Mouse (Mus musculus) liver, embryonic 15.5 days (tissue): ENCODE results near the gene Rufy3. TPM values are rescaled to one million over a fixed set of nuclear protein-coding genes. Genes with fewer than 3 reads are reported as not detected.
"Not testable (repeated sequence)": the region's sequence is repeated elsewhere in the genome, so short reads cannot be mapped to it uniquely, and the experiment has no call there.

ENCODE experiments used
- ATAC-seq: fragments of 200-750 bp; cut with Nextera tagmentation; 2 replicates; pipeline ENCODE4 v1.8.0; 2017; ENCODE audit warnings: moderate number of reproducible peaks, mild to moderate bottlenecking, moderate library complexity; ENCODE audit not compliant: insufficient read depth
- H3K27ac ChIP-seq: fragments of 300-500 bp; sonication (generic); replicated peaks from 2 replicates; pipeline ENCODE4 v1.5.1; 2015; ENCODE audit warnings: mild to moderate bottlenecking, inconsistent platforms
- H3K27me3 ChIP-seq: fragments of 300-500 bp; sonication (generic); 2 replicates; pipeline ENCODE4 v1.6.1; 2015; ENCODE audit warnings: mild to moderate bottlenecking, inconsistent platforms
- H3K36me3 ChIP-seq: fragments of 300-500 bp; sonication (generic); replicated peaks from 2 replicates; pipeline ENCODE4 v1.6.1; 2015; ENCODE audit warnings: moderate library complexity, mild to moderate bottlenecking, inconsistent platforms
- H3K4me1 ChIP-seq: fragments of 300-500 bp; sonication (generic); replicated peaks from 2 replicates; pipeline ENCODE4 v1.6.1; 2015; ENCODE audit warnings: inconsistent platforms
- H3K4me2 ChIP-seq: fragments of 300-500 bp; sonication (generic); 2 replicates; pipeline ENCODE4 v1.6.1; 2015; ENCODE audit warnings: moderate library complexity, mild to moderate bottlenecking, inconsistent platforms
- H3K4me3 ChIP-seq: fragments of 300-500 bp; sonication (generic); replicated peaks from 2 replicates; pipeline ENCODE4 v1.5.1; 2015; ENCODE audit warnings: mild to moderate bottlenecking, inconsistent platforms
- H3K9ac ChIP-seq: fragments of 300-500 bp; sonication (generic); 2 replicates; pipeline ENCODE4 v1.6.1; 2015; ENCODE audit warnings: moderate library complexity, mild to moderate bottlenecking, inconsistent platforms
- H3K9me3 ChIP-seq: fragments of 300-500 bp; sonication (generic); replicated peaks from 2 replicates; pipeline ENCODE4 v1.6.1; 2016; ENCODE audit warnings: inconsistent platforms
- WGBS: fragments of 180-500 bp; shearing (Covaris S2); methylation state at CpG from one replicate; pipeline ENCODE4 v1.1.7; 2015; ENCODE audit warnings: mixed read lengths; ENCODE audit not compliant: insufficient replicate concordance; 5-methylcytosine and 5-hydroxymethylcytosine counted together
- polyA plus RNA-seq: library from polyadenylated mRNA; unstranded; fragments of >200 nt; fragmentation: Nextera tagmentation; extraction: Ambion mirVana; gene quantifications from 2 replicates; pipeline ENCODE4 v1.2.1, GENCODE M21; 2015

Gene Rufy3
- polyA plus RNA-seq: 4.5 and 5.6 TPM in 2 replicates

DNA sequence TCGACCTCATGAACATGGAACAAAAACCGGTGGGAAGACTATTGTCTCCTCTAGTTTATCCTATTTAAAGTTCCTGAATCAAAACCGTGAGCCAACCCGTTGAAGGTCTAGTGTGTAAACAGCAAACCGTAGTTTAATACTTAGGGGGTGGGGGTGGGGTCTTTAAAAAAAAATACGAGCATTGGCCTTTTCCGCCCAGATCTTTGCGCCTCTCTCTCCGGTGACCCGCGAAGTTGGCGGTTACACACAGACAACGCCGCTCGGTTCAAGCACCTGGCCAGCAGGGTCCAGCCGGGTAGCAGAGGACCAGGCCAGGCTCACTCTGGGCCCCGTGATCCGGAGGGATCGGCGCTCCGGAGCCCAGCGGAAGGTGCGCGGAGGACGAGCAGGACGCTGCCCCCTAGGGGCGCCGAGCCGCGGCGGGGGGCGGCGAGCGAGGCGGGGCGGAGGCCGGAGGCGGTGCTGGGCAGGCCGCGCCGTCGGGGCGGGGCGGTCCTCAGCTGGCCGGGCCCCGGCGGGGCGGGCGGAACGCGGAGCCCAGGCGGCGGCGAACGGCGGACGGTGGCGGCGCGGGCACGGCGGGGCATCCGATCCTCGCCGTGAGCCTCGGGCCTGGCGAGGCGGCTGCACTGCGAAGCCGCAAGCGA, at the start of gene Rufy3:
Gene Rufy3, plus strand, starts transcription at position 540 of the 647 bp plus-strand sequence.
- H3K9ac ChIP-seq: peak within 1 kb of the TSS; percentile 75
- WGBS: under 1% methylated on average over 71 of the region's 71 CpGs
- peak within 1 kb of the TSS; percentile 80 for H3K4me3 ChIP-seq
- no peaks in the 10 kb centered on the region for H3K9me3 ChIP-seq
- peaks cover 28% of the 10 kb centered on the region for H3K27me3 ChIP-seq
- H3K36me3 ChIP-seq: no peaks in the 10 kb centered on the region
- H3K27ac ChIP-seq: peak within 1 kb of the TSS; percentile 81
- peaks cover 30% of the 10 kb centered on the region for H3K4me1 ChIP-seq
- H3K4me2 ChIP-seq: peak within 1 kb of the TSS; percentile 98
- ATAC-seq: peak; percentile 88

DNA sequence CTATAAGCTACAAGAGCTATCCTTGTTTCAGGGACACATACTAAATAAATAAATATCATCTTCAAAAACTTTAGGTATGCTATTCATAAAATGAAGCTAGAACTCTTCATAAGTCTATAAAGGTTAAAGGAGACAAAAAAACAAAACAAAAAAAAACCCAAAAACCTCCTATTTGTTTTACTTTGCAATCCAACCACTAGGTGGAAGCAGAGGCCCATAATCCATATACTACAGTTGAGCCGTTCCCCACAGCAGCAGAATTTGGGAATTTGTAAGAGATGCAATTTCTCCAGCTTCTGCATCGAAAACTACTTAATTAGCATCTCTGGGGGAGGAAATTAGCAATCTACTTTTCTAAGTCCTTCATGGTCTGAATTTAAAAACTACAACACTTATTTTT, 45.6 kb upstream of the Rufy3 start:
- Histone ChIP-seq H3K4me2 (no peak overlapping the region), H3K4me3 (no peak overlapping the region), H3K27me3 (no peaks in the 10 kb centered on the region), H3K4me1 (no peaks in the 10 kb centered on the region), H3K36me3 (no peaks in the 10 kb centered on the region), H3K9me3 (no peaks in the 10 kb centered on the region), H3K27ac (no peak overlapping the region), H3K9ac (no peak overlapping the region)
- no peak for ATAC-seq
- under 1% methylated on average over 2 of the region's 2 CpGs for WGBS

DNA sequence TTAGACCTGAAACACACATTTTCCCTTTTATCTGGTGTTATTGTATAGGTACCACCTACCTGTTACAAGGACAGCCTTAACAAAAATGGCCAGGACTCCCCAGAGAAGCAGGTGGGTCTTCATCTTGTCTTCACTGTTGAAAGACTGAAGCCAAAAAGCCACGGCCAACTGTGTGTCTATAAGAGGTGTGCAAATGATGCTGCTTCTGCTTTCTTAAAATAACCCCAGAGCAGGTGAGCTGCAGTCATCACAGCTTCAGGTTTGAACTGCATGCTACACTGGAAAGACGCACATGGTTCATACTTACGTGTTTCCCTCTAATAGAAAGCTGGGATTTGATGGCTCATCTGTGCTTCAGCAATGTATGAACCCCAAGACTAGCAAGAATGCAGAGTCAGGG, 37.2 kb upstream of the Rufy3 start, which contains the start of gene Jchain:
Gene Jchain, minus strand, starts transcription at position 235 of the 400 bp plus-strand sequence.
- H3K4me2 ChIP-seq: no peak within 1 kb of the TSS
- H3K9ac ChIP-seq: no peak within 1 kb of the TSS
- 67% methylated on average over 3 of the region's 3 CpGs for WGBS
- no peak within 1 kb of the TSS for H3K27ac ChIP-seq
- H3K4me3 ChIP-seq: no peak within 1 kb of the TSS
- H3K27me3 ChIP-seq: no peaks in the 10 kb centered on the region
- H3K4me1 ChIP-seq: no peaks in the 10 kb centered on the region
- ATAC-seq: no peak
- H3K36me3 ChIP-seq: no peaks in the 10 kb centered on the region
- H3K9me3 ChIP-seq: no peaks in the 10 kb centered on the region

DNA sequence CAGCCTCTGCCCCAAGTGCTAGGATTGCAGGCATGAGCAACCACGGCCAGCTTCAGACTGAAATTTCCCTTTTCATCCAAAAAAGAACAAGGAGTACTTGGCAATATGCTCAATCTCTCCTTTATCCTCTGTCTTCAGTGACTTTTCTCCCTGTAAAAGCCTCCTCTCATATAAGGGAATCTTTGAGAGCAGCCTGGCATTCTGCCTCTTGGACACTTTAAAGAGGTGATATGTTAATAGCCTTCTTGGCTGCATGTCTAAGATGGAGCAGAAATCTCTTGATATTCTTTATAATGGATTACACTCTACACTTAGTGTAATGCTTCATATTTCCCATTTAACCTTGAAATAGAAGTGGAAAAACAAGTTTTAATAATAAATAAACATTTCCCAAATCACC, 33.9 kb upstream of the Rufy3 start:
- Histone ChIP-seq H3K4me2 (no peak overlapping the region), H3K9ac (no peak overlapping the region), H3K27me3 (no peaks in the 10 kb centered on the region), H3K4me3 (no peak overlapping the region), H3K27ac (no peak overlapping the region), H3K4me1 (no peaks in the 10 kb centered on the region), H3K36me3 (no peaks in the 10 kb centered on the region), H3K9me3 (no peaks in the 10 kb centered on the region)
- 34% methylated on average over 1 of the region's 1 CpGs for WGBS
- no peak for ATAC-seq

DNA sequence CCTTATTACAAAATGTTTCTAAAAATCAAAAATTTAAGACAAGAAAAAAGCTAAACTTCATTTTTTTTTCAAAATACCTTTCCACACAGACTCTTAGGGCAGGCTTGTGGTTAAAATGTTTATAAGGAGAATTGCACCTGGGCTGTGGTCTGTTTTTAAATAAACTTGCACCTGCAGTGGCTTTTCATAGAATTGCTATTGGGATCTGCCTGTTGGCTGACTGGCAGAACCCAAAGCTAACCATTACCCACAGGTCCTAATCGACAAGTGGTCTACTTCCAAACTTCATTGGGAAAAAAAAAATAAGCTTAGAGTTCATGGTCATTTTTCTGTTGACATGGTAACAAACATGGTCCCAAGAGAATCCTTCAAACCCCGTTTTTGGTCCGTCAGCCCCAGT, 30.1 kb upstream of the Rufy3 start:
- Histone ChIP-seq H3K9ac (no peak overlapping the region), H3K27me3 (no peaks in the 10 kb centered on the region), H3K4me2 (no peak overlapping the region), H3K27ac (no peak overlapping the region), H3K4me1 (no peaks in the 10 kb centered on the region), H3K4me3 (no peak overlapping the region), H3K9me3 (no peaks in the 10 kb centered on the region), H3K36me3 (no peaks in the 10 kb centered on the region)
- WGBS: 62% methylated on average over 3 of the region's 3 CpGs
- ATAC-seq: no peak

DNA sequence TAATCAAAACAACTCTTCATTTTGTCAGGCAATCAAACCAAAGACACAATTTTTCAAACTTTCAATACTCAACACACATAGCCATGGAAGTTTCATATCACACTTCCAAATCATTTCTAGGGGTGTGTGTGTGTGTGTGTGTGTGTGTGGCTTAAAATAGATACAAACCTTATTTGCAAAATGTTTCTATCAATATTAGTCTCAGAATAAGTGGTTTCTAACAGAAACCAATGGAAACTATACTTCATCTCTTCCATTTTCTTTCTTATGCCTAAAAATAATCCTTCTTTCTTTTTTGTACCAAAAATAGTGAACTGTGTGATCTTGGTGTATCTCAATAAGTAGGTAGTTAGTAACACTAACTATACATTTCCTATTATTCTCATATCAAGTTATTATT, 24.0 kb upstream of the Rufy3 start:
- H3K27ac ChIP-seq: no peak overlapping the region
- H3K4me1 ChIP-seq: no peaks in the 10 kb centered on the region
- no peak overlapping the region for H3K4me3 ChIP-seq
- no peaks in the 10 kb centered on the region for H3K9me3 ChIP-seq
- H3K4me2 ChIP-seq: no peak overlapping the region
- H3K27me3 ChIP-seq: no peaks in the 10 kb centered on the region
- no peaks in the 10 kb centered on the region for H3K36me3 ChIP-seq
- no peak overlapping the region for H3K9ac ChIP-seq
- no peak for ATAC-seq

DNA sequence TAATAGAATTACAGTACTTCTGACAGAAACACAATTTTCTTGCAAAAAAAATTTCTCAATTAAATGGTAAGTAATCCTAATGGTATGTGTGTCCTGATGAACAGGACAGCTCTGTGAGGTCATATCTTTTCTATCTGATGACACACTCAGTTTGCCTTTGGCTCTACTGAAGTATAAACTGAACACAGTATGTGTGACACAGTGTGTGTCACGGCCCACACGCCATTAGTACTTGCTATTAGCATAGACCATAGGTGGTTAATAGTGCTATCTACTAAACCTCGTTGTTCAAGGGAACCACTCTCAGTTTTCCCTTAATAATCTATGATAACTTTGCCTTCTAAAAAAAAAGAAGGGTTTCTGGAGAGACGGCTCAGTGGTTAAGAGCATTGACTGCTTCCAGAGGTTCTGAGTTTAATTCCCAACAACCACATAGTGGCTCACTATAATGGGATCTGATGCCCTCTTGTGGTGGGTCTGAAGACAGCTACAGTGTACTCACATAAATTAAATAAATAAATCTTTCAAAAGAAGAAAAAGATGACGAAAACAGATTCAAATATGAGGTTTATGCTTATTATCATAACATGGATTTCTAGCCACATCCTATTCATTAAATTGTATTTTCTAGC, 22.1 kb upstream of the Rufy3 start:
- Histone ChIP-seq H3K27me3 (no peaks in the 10 kb centered on the region), H3K9me3 (no peaks in the 10 kb centered on the region), H3K9ac (no peak overlapping the region), H3K27ac (no peak overlapping the region), H3K4me3 (no peak overlapping the region), H3K4me1 (no peaks in the 10 kb centered on the region), H3K4me2 (no peak overlapping the region), H3K36me3 (no peaks in the 10 kb centered on the region)
- ATAC-seq: no peak
- 47% methylated on average over 5 of the region's 5 CpGs for WGBS

DNA sequence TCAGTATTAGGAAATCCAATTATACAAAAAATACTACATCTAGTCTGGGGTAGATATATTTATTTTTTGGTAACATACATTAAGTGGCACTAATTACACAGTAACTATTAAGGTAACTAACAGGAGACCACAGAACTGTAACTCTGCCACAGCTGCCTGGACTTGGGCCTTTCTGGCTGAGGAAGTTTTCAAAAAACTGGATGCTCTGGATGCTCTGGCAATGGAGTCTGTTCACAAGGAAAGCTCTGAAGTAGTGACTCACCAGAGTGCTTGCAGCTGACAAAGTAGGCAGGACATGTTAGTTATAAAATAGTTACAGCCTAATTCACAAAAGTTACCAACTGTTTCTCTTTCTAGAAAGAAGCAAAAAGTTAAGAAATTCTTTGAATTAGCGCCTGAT, 20.4 kb upstream of the Rufy3 start:
- not testable (repeated sequence) for H3K4me2 ChIP-seq, H3K4me1 ChIP-seq, H3K9ac ChIP-seq, H3K9me3 ChIP-seq, ATAC-seq, H3K27ac ChIP-seq, H3K4me3 ChIP-seq, H3K36me3 ChIP-seq, H3K27me3 ChIP-seq
- whole genome bisulfite sequencing: 56% methylated on average over 1 of the region's 1 CpGs

DNA sequence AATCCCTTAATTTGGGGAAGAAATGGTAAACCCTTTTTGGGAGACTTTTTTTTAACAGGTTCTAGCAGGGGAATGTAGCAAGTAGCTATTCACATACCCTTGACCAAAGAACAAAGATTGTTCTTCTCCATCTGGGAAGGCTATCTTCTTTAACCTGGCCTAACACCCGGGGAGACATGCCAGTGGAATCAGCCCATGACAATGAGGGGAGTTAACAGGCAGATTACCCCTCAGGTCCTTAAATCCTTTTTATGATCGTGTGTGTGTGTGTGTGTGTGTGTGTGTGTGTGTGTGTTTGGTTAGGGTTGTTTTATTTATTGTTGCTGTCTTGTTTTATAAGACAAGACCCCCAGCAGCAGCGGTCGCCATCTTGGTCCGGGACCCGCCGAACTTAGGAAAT, 19.3 kb upstream of the Rufy3 start:
- ATAC-seq: no peak
- H3K36me3 ChIP-seq: no peaks in the 10 kb centered on the region
- 77% methylated on average over 7 of the region's 7 CpGs for WGBS
- H3K9me3 ChIP-seq: no peaks in the 10 kb centered on the region
- H3K4me2 ChIP-seq: no peak overlapping the region
- H3K27me3 ChIP-seq: no peaks in the 10 kb centered on the region
- H3K4me1 ChIP-seq: no peaks in the 10 kb centered on the region
- no peak overlapping the region for H3K4me3 ChIP-seq
- no peak overlapping the region for H3K27ac ChIP-seq
- no peak overlapping the region for H3K9ac ChIP-seq

DNA sequence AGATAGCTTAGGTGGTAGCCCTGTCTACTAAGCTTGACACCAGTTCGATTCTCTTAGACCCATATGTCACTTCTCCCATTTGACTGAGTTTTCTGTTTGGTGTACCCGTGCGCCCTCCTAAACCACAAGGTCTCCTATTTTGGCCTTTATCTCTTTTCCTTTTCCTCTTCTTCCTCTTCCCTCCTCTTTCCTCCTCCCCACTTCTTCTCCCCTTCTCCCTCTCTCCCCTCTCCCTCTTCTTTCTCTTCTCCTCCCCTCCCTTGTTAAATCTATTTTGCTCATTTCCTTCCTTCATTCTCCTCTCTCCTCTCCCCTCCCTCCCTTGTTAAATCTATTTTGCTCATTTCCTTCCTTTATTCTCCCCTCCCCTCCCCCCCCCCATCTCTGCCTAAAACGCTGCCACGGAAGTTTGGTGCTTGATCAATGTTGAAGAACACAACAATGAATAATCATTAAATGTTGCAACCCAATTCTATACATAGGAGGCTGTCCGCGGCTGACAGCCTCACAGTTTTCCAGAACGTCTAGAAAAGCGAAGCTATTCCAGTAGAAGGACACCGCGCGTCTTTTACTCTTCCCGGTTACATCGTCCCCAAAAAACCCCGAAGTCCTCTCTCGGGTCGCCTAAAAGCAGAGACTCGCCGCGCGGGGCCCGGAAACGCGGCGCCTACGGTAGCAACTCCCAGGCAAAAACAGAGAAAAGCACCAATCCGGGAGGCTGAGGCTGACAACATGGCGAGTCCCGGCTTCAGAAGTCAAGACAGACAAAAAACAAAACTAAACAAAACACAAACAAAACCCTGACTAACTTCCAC, 11.4 kb upstream of the Rufy3 start:
- ATAC-seq: peak; percentile 53
- peak overlapping the region; percentile 72 for H3K9ac ChIP-seq
- peak overlapping the region; percentile 90 for H3K27ac ChIP-seq
- peaks cover 26% of the 10 kb centered on the region for H3K4me1 ChIP-seq
- peak overlapping the region; percentile 88 for H3K4me3 ChIP-seq
- no peaks in the 10 kb centered on the region for H3K9me3 ChIP-seq
- H3K27me3 ChIP-seq: no peaks in the 10 kb centered on the region
- 1% methylated on average over 29 of the region's 29 CpGs for whole genome bisulfite sequencing
- H3K4me2 ChIP-seq: peak overlapping the region; percentile 88
- H3K36me3 ChIP-seq: peaks cover 4% of the 10 kb centered on the region; the same call in 1 of the 2 replicates
